Mouse (Mus musculus) intestine, postnatal 0 days (tissue): Measurements from ENCODE around the gene Pkig. TPM values are rescaled to one million over a fixed set of nuclear protein-coding genes. Genes with fewer than 3 reads are reported as not detected.
A peak's percentile ranks its signal among the peaks of the same experiment; 100 is the strongest.

Experiments
- ATAC-seq: fragments of 200-750 bp; cut with Nextera tagmentation; 2 replicates; pipeline ENCODE4 v1.8.0; 2017; ENCODE audit warnings: mild to moderate bottlenecking, moderate TSS enrichment, moderate library complexity
- H3K27ac ChIP-seq: fragments of 300-500 bp; sonication (generic); 2 replicates; pipeline ENCODE4 v1.5.1; 2014; ENCODE audit warnings: mild to moderate bottlenecking, low read depth, low read length, moderate library complexity
- H3K27me3 ChIP-seq: fragments of 300-500 bp; sonication (generic); replicated peaks from 2 replicates; pipeline ENCODE4 v1.6.1; 2014; ENCODE audit warnings: low read length, mixed read lengths; ENCODE audit not compliant: control insufficient read depth, insufficient read depth
- H3K36me3 ChIP-seq: fragments of 300-500 bp; sonication (generic); 2 replicates; pipeline ENCODE4 v1.6.1; 2014; ENCODE audit warnings: mild to moderate bottlenecking, moderate library complexity; ENCODE audit not compliant: control insufficient read depth, insufficient read depth
- H3K4me1 ChIP-seq: fragments of 300-500 bp; sonication (generic); replicated peaks from 2 replicates; pipeline ENCODE4 v1.6.1; 2014; ENCODE audit warnings: antibody characterized with exemption, low read length, mixed read lengths; ENCODE audit not compliant: control insufficient read depth, insufficient read depth
- H3K4me2 ChIP-seq: fragments of 300-500 bp; sonication (generic); replicated peaks from 2 replicates; pipeline ENCODE4 v1.6.1; 2014; ENCODE audit warnings: low read depth, mild to moderate bottlenecking, moderate library complexity
- H3K4me3 ChIP-seq: fragments of 300-500 bp; sonication (generic); 2 replicates; pipeline ENCODE4 v1.5.1; 2014; ENCODE audit warnings: low read depth, low read length
- H3K9ac ChIP-seq: fragments of 300-500 bp; sonication (generic); 2 replicates; pipeline ENCODE4 v1.6.1; 2014; ENCODE audit warnings: mild to moderate bottlenecking, low read depth, low read length
- H3K9me3 ChIP-seq: fragments of 300-500 bp; sonication (generic); 2 replicates; pipeline ENCODE4 v1.6.1; 2016; ENCODE audit warnings: mixed run types; ENCODE audit not compliant: control insufficient read depth
- CTCF ChIP-seq: sonication (generic); IDR thresholded peaks from 2 replicates; pipeline ENCODE4 v1.5.1; 2016; ENCODE audit warnings: low read depth, mild to moderate bottlenecking, control low read depth, antibody characterized with exemption, moderate library complexity
- WGBS: fragments of 180-500 bp; shearing (Covaris S2); extraction: QIAGEN DNeasy Blood & Tissue Kit; methylation state at CpG from one replicate; pipeline ENCODE4 v1.1.7; 2014; 5-methylcytosine and 5-hydroxymethylcytosine counted together
- polyA plus RNA-seq: library from polyadenylated mRNA; unstranded; fragments of >200 nt; fragmentation: Nextera tagmentation; extraction: Ambion mirVana; gene quantifications from 2 replicates; pipeline ENCODE4 v1.2.1, GENCODE M21; 2015

Gene Pkig
- polyA plus RNA-seq, 1 experiment from 2014 or later, result 116 TPM

DNA sequence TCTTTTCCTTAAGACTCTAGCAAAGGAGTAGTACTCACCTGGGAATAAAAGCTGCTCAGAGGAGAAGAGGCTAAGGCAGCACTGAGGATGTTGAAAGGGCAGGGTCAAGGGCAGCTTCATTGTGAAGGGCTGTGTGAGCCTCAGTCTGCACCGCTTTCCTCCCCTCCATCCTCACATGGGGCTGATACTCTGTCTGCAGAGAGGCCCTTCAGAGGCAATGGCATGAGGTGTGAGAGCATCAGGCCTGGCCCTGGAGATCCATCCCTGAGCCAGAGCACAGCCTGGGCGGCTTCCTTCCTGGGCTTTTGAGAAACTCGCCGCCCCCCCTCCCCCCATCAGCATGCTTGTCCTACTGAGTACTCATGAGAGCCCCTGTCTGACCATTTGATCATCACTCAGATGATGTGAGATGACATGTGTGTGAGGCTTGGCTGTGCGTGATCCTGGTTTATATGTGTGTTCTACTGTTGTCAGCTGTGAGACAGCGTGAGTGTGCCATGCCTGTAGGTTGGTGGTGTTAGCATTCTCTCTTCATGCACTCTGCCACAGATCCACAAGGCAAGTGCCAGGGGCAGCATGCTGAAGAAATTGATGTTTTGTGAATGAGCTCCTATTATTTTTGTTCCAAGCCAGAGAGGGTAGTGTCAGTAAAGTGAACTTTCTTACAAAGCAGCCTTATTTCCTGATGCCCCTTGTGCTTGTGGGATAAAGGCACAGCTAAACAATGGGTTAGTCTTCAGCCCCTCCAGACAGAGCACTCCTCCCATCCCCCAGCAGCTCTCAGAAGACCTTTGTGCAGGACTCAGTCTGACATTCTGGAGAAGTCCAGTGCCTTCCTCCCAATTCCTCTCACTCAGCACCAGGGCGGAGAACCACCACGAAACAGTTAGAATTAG lies 32.5 kb downstream of the Pkig start:
- no peak overlapping the region for H3K4me3 ChIP-seq
- no peaks in the 10 kb centered on the region for H3K9me3 ChIP-seq
- peaks cover 16% of the 10 kb centered on the region for H3K4me1 ChIP-seq
- no peak overlapping the region for H3K4me2 ChIP-seq
- H3K36me3 ChIP-seq, result no peaks in the 10 kb centered on the region
- H3K27ac ChIP-seq, result no peak overlapping the region
- no peak overlapping the region for H3K9ac ChIP-seq
- 82% methylated on average over 8 of the region's 8 CpGs for WGBS
- no peak for ATAC-seq
- TF ChIP-seq CTCF, result no peak
- H3K27me3 ChIP-seq, result no peaks in the 10 kb centered on the region

GRCm38 (mm10) chr2:163691846-163692605 lies 33.8 kb downstream of the Pkig start:
- Histone ChIP-seq H3K4me2 (no peak overlapping the region), H3K4me3 (no peak overlapping the region), H3K9me3 (no peaks in the 10 kb centered on the region), H3K27ac (no peak overlapping the region), H3K36me3 (no peaks in the 10 kb centered on the region), H3K9ac (no peak overlapping the region), H3K4me1 (peaks cover 10% of the 10 kb centered on the region), H3K27me3 (no peaks in the 10 kb centered on the region)
- TF ChIP-seq CTCF, result no peak
- ATAC-seq, result no peak
- 73% methylated on average over 6 of the region's 6 CpGs for WGBS

GRCm38 (mm10) chr2:163692873-163693612 lies 34.9 kb downstream of the Pkig start:
- no peak for TF ChIP-seq CTCF
- no peak overlapping the region for H3K9ac ChIP-seq
- 79% methylated on average over 3 of the region's 3 CpGs for WGBS

GRCm38 (mm10) chr2:163693716-163694314 lies 35.6 kb downstream of the Pkig start:
- no peak overlapping the region for H3K9ac ChIP-seq
- no peak for TF ChIP-seq CTCF
- H3K4me2 ChIP-seq, result peak overlapping the region; percentile 37
- H3K4me1 ChIP-seq, result peaks cover 10% of the 10 kb centered on the region
- H3K36me3 ChIP-seq, result no peaks in the 10 kb centered on the region
- no peak overlapping the region for H3K4me3 ChIP-seq
- peak overlapping the region; percentile 50; the same call in 1 of the 2 replicates for H3K27ac ChIP-seq
- H3K9me3 ChIP-seq, result no peaks in the 10 kb centered on the region
- H3K27me3 ChIP-seq, result no peaks in the 10 kb centered on the region
- 61% methylated on average over 9 of the region's 9 CpGs for WGBS
- no peak for ATAC-seq

More at GRCm38 (mm10) chr2:163692873-163693612, 34.9 kb downstream of the Pkig start:
- Histone ChIP-seq H3K4me3 (no peak overlapping the region), H3K9me3 (no peaks in the 10 kb centered on the region), H3K4me1 (peaks cover 10% of the 10 kb centered on the region), H3K4me2 (peak overlapping the region; percentile 37; the same call in 1 of the 2 replicates), H3K27me3 (no peaks in the 10 kb centered on the region), H3K27ac (peak overlapping the region; percentile 50; the same call in 1 of the 2 replicates), H3K36me3 (no peaks in the 10 kb centered on the region)
- ATAC-seq, result no peak

DNA sequence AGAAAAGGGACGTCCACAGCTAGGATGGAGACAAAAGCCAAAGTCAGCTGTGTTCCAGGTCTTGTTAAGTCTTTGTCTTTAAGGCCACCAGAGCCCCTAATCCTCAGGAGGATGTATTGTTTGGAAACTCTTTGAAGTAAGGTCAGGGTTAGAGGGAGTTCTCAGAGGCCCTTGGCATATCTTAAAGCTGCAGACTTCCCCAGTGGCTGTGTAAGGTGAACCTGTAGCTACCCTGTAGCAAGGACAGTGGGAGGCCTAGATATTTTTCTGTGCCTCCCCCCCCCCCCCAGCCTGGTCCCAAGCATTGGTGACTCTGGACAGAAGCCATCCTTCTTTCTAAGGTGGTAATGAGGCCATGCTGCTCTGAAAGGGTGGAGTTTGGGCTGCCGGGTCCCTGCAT lies 38.6 kb downstream of the Pkig start:
- no peak overlapping the region for H3K27ac ChIP-seq
- H3K4me1 ChIP-seq, result peaks cover 10% of the 10 kb centered on the region
- ATAC-seq, result no peak
- no peak overlapping the region for H3K9ac ChIP-seq
- H3K36me3 ChIP-seq, result no peaks in the 10 kb centered on the region
- TF ChIP-seq CTCF, result no peak
- no peaks in the 10 kb centered on the region for H3K9me3 ChIP-seq
- no peak overlapping the region for H3K4me3 ChIP-seq
- no peak overlapping the region for H3K4me2 ChIP-seq
- no peaks in the 10 kb centered on the region for H3K27me3 ChIP-seq
- 66% methylated on average over 2 of the region's 2 CpGs for WGBS
